Mouse (Mus musculus) left cerebral cortex, postnatal 36 days (tissue): Measurements from ENCODE around the gene Ap3m1. TPM values are rescaled to one million over a fixed set of nuclear protein-coding genes. Genes with fewer than 3 reads are reported as not detected.
A peak's percentile ranks its signal among the peaks of the same experiment; 100 is the strongest.

ENCODE experiments used
- DNase-seq, 2 experiments: peaks; one replicate each; pipeline ENCODE4 v3.0.0; 2021 to 2022; ENCODE audit warnings: low spot score in 2 of 2, mixed read lengths in 1 of 2
- intact Hi-C: fragments of 180-260 bp; cut with DNase I; formaldehyde crosslinking; loops from one replicate; pipeline ENCODE4 v1.15.1; 2025
- total RNA-seq, 2 experiments: library from RNA; stranded (reverse); gene quantifications; 2 replicates each; pipeline ENCODE4 v1.2.3; 2021

The Ap3m1 gene
- total RNA-seq, 2 experiments from 2014 or later: 61.7 to 62.0 TPM

- peak; percentile 39 to 58 for DNase-seq
- intact Hi-C loops: no loop called here
Measured at GRCm38 (mm10) chr14:21029025-21029659, 23.2 kb downstream of the Ap3m1 start.

GRCm38 (mm10) chr14:21027542-21027941 is 24.8 kb downstream of the Ap3m1 start:
- intact Hi-C loops: no loop called here
- DNase-seq: no peak

GRCm38 (mm10) chr14:21020435-21020834 is 31.9 kb downstream of the Ap3m1 start:
- intact Hi-C loops: no loop called here
- peak in 1 of 2 experiments; percentile 29 for DNase-seq

GRCm38 (mm10) chr14:21018977-21019376 is 33.3 kb downstream of the Ap3m1 start:
- intact Hi-C loops: loop anchor here (10.0 kb wide), 1 partner anchor 254 kb away; no protein-coding TSS in a partner anchor
- DNase-seq: no peak

- intact Hi-C loops: loop anchor here (10.0 kb wide), 1 partner anchor 253 kb away; no protein-coding TSS in a partner anchor
- DNase-seq: no peak
Measured at GRCm38 (mm10) chr14:21017871-21018270, 34.4 kb downstream of the Ap3m1 start.

- DNase-seq: no peak
- intact Hi-C loops: loop anchor here (10.0 kb wide), 1 partner anchor 249 kb away; no protein-coding TSS in a partner anchor
Measured at GRCm38 (mm10) chr14:21013800-21014334, 38.4 kb downstream of the Ap3m1 start.

GRCm38 (mm10) chr14:20999617-21000016 is 52.7 kb downstream of the Ap3m1 start:
- intact Hi-C loops: no loop called here
- no peak for DNase-seq

GRCm38 (mm10) chr14:20997548-20997947 is 54.8 kb downstream of the Ap3m1 start:
- intact Hi-C loops: no loop called here
- no peak for DNase-seq

- no peak for DNase-seq
- intact Hi-C loops: no loop called here
Measured at GRCm38 (mm10) chr14:20996361-20996760, 55.9 kb downstream of the Ap3m1 start.

- no peak for DNase-seq
- intact Hi-C loops: no loop called here
Measured at GRCm38 (mm10) chr14:20995497-20995896, 56.8 kb downstream of the Ap3m1 start.

- no peak for DNase-seq
- intact Hi-C loops: loop anchor here (5.0 kb wide), 1 partner anchor 102 kb away; no protein-coding TSS in a partner anchor
Measured at GRCm38 (mm10) chr14:20994475-20994874, 57.8 kb downstream of the Ap3m1 start.

GRCm38 (mm10) chr14:20993067-20993691 is 59.1 kb downstream of the Ap3m1 start:
- DNase-seq: peak; percentile 7 to 30
- intact Hi-C loops: loop anchor here (2.0 to 5.0 kb wide), 2 partner anchors 101 to 190 kb away; no protein-coding TSS in a partner anchor

GRCm38 (mm10) chr14:20991492-20991891 is 60.8 kb downstream of the Ap3m1 start:
- intact Hi-C loops: loop anchor here (5.0 kb wide), 1 partner anchor 99 kb away; no protein-coding TSS in a partner anchor
- no peak for DNase-seq

GRCm38 (mm10) chr14:20985482-20985881 is 66.8 kb downstream of the Ap3m1 start:
- intact Hi-C loops: no loop called here
- no peak for DNase-seq

- DNase-seq: peak in 1 of 2 experiments; percentile 10
- intact Hi-C loops: no loop called here
Measured at GRCm38 (mm10) chr14:20983832-20984231, 68.5 kb downstream of the Ap3m1 start.

Other genes with a start within 250 kb of the Ap3m1 start
- 1 to 10 TPM; 6.0 to 8.3 TPM for gene Plau, start 215.8 kb downstream of the Ap3m1 start, total RNA-seq
- gene Vcl, start 123.1 kb downstream of the Ap3m1 start, total RNA-seq: 10 to 100 TPM; 20.5 to 26.3 TPM
- gene Adk, start 66 bp upstream of the Ap3m1 start, total RNA-seq: 10 to 100 TPM; 63.6 to 66.2 TPM